Mouse (Mus musculus) adrenal gland, adult 18-20 months (tissue): ENCODE results near the gene Ndufa6. TPM values are rescaled to one million over a fixed set of nuclear protein-coding genes. Genes with fewer than 3 reads are reported as not detected.
"Not testable (repeated sequence)": the region's sequence is repeated elsewhere in the genome, so short reads cannot be mapped to it uniquely, and the experiment has no call there.

Experiments used
- DNase-seq, 2 experiments: peaks; one replicate each; pipeline ENCODE4 v3.0.0; 2021 to 2022; ENCODE audit warnings: low spot score in 2 of 2
- long read RNA-seq, 2 experiments: library from polyadenylated mRNA; stranded (forward); transcript quantifications; one replicate each; pipeline ENCODE4 v2.0.0; 2021
- total RNA-seq, 2 experiments: library from RNA; stranded (reverse); gene quantifications; 1 replicate in 1 of 2; 2 replicates in 1 of 2; pipeline ENCODE4 v1.2.3; 2021

The Ndufa6 gene
- 100 to 1,000 TPM; 512 to 543 TPM for total RNA-seq
- long read RNA-seq, experiment 1, transcript Ndufa6-201 (3 exons, 590 nt) = major isoform, 85 of 101 reads
- long read RNA-seq, experiment 1, transcript Ndufa6-206 (2 exons, 440 nt) = minor isoform, 5 of 101 reads
- long read RNA-seq, experiment 1, partial matches to known transcripts = 5 of 101 reads
- long read RNA-seq, experiment 1, other reads (novel, unspliced or antisense) = 2 of 101 reads
- long read RNA-seq, experiment 2, transcript Ndufa6-205 (2 exons, 382 nt) = minor isoform, 18 of 446 reads
- long read RNA-seq, experiment 2, transcript Ndufa6-201 (3 exons, 590 nt) = major isoform, 413 of 446 reads
- long read RNA-seq, experiment 2, partial matches to known transcripts = 4 of 446 reads
- long read RNA-seq, experiment 2, other reads (novel, unspliced or antisense) = 6 of 446 reads

- peak; percentile 96 for DNase-seq
Observed at GRCm38 (mm10) chr15:82354126-82354945, at the start of gene Ndufa6. Gene Ndufa6 (minus strand): TSS chr15:82354322.

- DNase-seq = no peak
Observed at GRCm38 (mm10) chr15:82403606-82404005, 49.5 kb upstream of the Ndufa6 start.

- DNase-seq = no peak
Observed at GRCm38 (mm10) chr15:82402741-82403140, 48.6 kb upstream of the Ndufa6 start.

- no peak for DNase-seq
Observed at GRCm38 (mm10) chr15:82402106-82402505, 48.0 kb upstream of the Ndufa6 start.

- DNase-seq = no peak
Observed at GRCm38 (mm10) chr15:82401516-82401915, 47.4 kb upstream of the Ndufa6 start.

GRCm38 (mm10) chr15:82395955-82396354, 41.8 kb upstream of the Ndufa6 start:
- not testable (repeated sequence) for DNase-seq

- DNase-seq = not testable (repeated sequence)
Observed at GRCm38 (mm10) chr15:82393922-82394321, 39.8 kb upstream of the Ndufa6 start, which contains the start of gene Cyp2d11. Gene Cyp2d11 (minus strand): TSS chr15:82394022.

GRCm38 (mm10) chr15:82389916-82390315, 35.8 kb upstream of the Ndufa6 start:
- not testable (repeated sequence) for DNase-seq

- no peak for DNase-seq
Observed at GRCm38 (mm10) chr15:82385729-82386128, 31.6 kb upstream of the Ndufa6 start.

- DNase-seq = no peak
Observed at GRCm38 (mm10) chr15:82382441-82382840, 28.3 kb upstream of the Ndufa6 start.

GRCm38 (mm10) chr15:82380714-82381062, 26.6 kb upstream of the Ndufa6 start:
- DNase-seq = no peak

- peak; percentile 52 to 67 for DNase-seq
Observed at GRCm38 (mm10) chr15:82379871-82380713, 26.0 kb upstream of the Ndufa6 start, which contains the start of gene Cyp2d22. Gene Cyp2d22 (minus strand): TSS chr15:82380260.

- DNase-seq = no peak
Observed at GRCm38 (mm10) chr15:82379511-82379870, 25.4 kb upstream of the Ndufa6 start.

- no peak for DNase-seq
Observed at GRCm38 (mm10) chr15:82378261-82379180, 24.4 kb upstream of the Ndufa6 start.

GRCm38 (mm10) chr15:82377701-82378100, 23.6 kb upstream of the Ndufa6 start:
- DNase-seq = no peak

- no peak for DNase-seq
Observed at GRCm38 (mm10) chr15:82376393-82377138, 22.4 kb upstream of the Ndufa6 start.

- DNase-seq = no peak
Observed at GRCm38 (mm10) chr15:82375855-82376254, 21.7 kb upstream of the Ndufa6 start.

GRCm38 (mm10) chr15:82374437-82374836, 20.3 kb upstream of the Ndufa6 start:
- DNase-seq = no peak

GRCm38 (mm10) chr15:82372991-82373390, 18.9 kb upstream of the Ndufa6 start:
- no peak for DNase-seq
